Mouse (Mus musculus) cerebellum, adult 2 months (tissue): Measurements from ENCODE around the gene Secisbp2.

ENCODE experiments used
- CTCF ChIP-seq: fragments of 200-500 bp; IDR thresholded peaks from 2 replicates; pipeline ENCODE4 v1.5.1; 2011; ENCODE audit warnings: low read depth, mild to moderate bottlenecking, control low read depth, low read length, moderate library complexity, borderline replicate concordance; ENCODE audit not compliant: insufficient read depth
- POLR2A ChIP-seq: fragments of 200-500 bp; IDR thresholded peaks from 2 replicates; pipeline ENCODE4 v1.6.1; 2011; ENCODE audit warnings: low read length, control low read depth, borderline replicate concordance; ENCODE audit not compliant: insufficient read depth

DNA sequence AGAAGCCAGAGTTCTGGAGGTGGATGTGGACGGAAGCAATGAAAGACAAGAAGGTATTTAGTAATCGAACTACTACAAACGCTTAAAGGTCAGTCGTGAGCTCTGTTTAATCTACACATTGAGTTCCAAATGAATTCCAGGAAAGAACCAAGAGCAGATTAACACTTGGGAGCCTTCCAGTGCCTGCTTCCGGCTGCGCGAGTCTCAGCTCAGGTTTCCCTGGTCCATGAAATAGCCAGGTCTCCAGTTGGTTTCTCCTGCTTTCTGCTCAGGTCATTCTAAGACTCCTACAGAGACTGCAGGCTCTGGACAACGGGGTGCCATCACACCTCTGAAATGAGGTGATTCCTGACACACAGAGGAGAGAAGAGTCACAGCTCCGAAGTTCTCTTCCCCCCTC, 40.4 kb upstream of the Secisbp2 start:
- TF ChIP-seq POLR2A (no peak), CTCF (no peak)
